Mouse (Mus musculus): ENCODE measurements around the gene Zranb1. TPM values are rescaled to one million over a fixed set of nuclear protein-coding genes. Genes with fewer than 3 reads are reported as not detected.

Zranb1 gene
- polyA plus RNA-seq, 1 experiment: 22.4 TPM

- DNase-seq (ENCODE audit: low spot score): no peak
Observed at GRCm38 (mm10) chr7:133001388-133001787, 70.4 kb downstream of the Zranb1 start.

GRCm38 (mm10) chr7:133002271-133002670 is 71.3 kb downstream of the Zranb1 start:
- no peak for DNase-seq (ENCODE audit: low spot score)

GRCm38 (mm10) chr7:133003421-133003820 is 72.5 kb downstream of the Zranb1 start:
- peak; percentile 32 for DNase-seq (ENCODE audit: low spot score)

- no peak for DNase-seq (ENCODE audit: low spot score)
Observed at GRCm38 (mm10) chr7:133005772-133006171, 74.8 kb downstream of the Zranb1 start.

GRCm38 (mm10) chr7:133007343-133007742 is 76.4 kb downstream of the Zranb1 start:
- peak; percentile 52 for DNase-seq (ENCODE audit: low spot score)

GRCm38 (mm10) chr7:133008663-133009062 is 77.7 kb downstream of the Zranb1 start:
- DNase-seq (ENCODE audit: low spot score): no peak

GRCm38 (mm10) chr7:133009676-133010075 is 78.7 kb downstream of the Zranb1 start:
- no peak for DNase-seq (ENCODE audit: low spot score)

GRCm38 (mm10) chr7:133010477-133010876 is 79.5 kb downstream of the Zranb1 start:
- no peak for DNase-seq (ENCODE audit: low spot score)

GRCm38 (mm10) chr7:133011191-133011590 is 80.2 kb downstream of the Zranb1 start:
- no peak for DNase-seq (ENCODE audit: low spot score)

GRCm38 (mm10) chr7:133011611-133012010 is 80.7 kb downstream of the Zranb1 start:
- DNase-seq (ENCODE audit: low spot score): no peak

- DNase-seq (ENCODE audit: low spot score): no peak
Observed at GRCm38 (mm10) chr7:133012637-133013366, 81.9 kb downstream of the Zranb1 start.

- DNase-seq (ENCODE audit: low spot score): no peak
Observed at GRCm38 (mm10) chr7:133013923-133014322, 83.0 kb downstream of the Zranb1 start.

- DNase-seq (ENCODE audit: low spot score): no peak
Observed at GRCm38 (mm10) chr7:133014631-133015030, 83.7 kb downstream of the Zranb1 start.

- no peak for DNase-seq (ENCODE audit: low spot score)
Observed at GRCm38 (mm10) chr7:133015416-133016070, 84.6 kb downstream of the Zranb1 start.

- DNase-seq (ENCODE audit: low spot score): no peak
Observed at GRCm38 (mm10) chr7:133018961-133019360, 88.0 kb downstream of the Zranb1 start.

GRCm38 (mm10) chr7:133019481-133020020 is 88.6 kb downstream of the Zranb1 start:
- DNase-seq (ENCODE audit: low spot score): no peak

GRCm38 (mm10) chr7:133024694-133025093 is 93.8 kb downstream of the Zranb1 start:
- DNase-seq (ENCODE audit: low spot score): no peak

GRCm38 (mm10) chr7:133027930-133028329 is 97.0 kb downstream of the Zranb1 start:
- DNase-seq (ENCODE audit: low spot score): no peak

- DNase-seq (ENCODE audit: low spot score): no peak
Observed at GRCm38 (mm10) chr7:133029004-133029403, 98.1 kb downstream of the Zranb1 start.

- DNase-seq (ENCODE audit: low spot score): no peak
Observed at GRCm38 (mm10) chr7:133029496-133030047, 98.6 kb downstream of the Zranb1 start.

- no peak for DNase-seq (ENCODE audit: low spot score)
Observed at GRCm38 (mm10) chr7:133032589-133033203, 101.8 kb downstream of the Zranb1 start.

- DNase-seq (ENCODE audit: low spot score): no peak
Observed at GRCm38 (mm10) chr7:133035901-133036300, 105.0 kb downstream of the Zranb1 start.

All from urinary bladder, adult 2 months (tissue).